Mouse (Mus musculus) ES-Bruce4 (cell line): ENCODE measurements around the gene Nf1.

ENCODE experiments used
- CTCF ChIP-seq: IDR thresholded peaks from one replicate; pipeline ENCODE4 v1.8.1; 2011; ENCODE audit warnings: low read depth, low read length
- EP300 ChIP-seq: IDR thresholded peaks from 2 replicates; pipeline ENCODE4 v1.6.1; 2011; ENCODE audit warnings: low read depth, low read length; ENCODE audit not compliant: insufficient read depth
- POLR2A ChIP-seq: IDR thresholded peaks from one replicate; pipeline ENCODE4 v1.8.1; 2011; ENCODE audit warnings: low read length; ENCODE audit not compliant: insufficient read depth

DNA sequence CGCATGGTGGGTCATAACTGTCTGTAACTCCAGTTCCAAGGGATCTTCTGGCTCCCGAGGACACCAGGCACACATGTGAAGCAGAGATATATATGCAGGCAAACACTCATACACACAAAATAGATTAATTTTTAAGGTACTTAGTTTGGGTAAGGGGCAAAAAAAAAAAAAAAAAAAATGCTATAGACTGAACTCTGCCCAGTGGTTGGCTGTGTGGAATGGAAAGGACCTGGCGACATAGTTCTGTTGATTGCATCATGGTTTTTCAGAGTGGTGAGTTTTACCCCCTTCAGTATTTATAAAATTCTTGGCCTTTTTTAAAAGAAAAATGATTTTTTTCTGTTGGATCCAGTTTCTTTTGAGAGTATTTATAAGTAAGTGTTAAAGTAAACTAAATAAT lies 196.8 kb downstream of the Nf1 start:
- TF ChIP-seq CTCF (no peak), POLR2A (no peak), EP300 (no peak)
